17 mouse cellular contexts compared by ENCODE assay signal in genomic region chr9:34463666-34464065, GRCm38 (mm10). TPM values are rescaled to one million over a fixed set of nuclear protein-coding genes. Genes with fewer than 3 reads are reported as not detected.
"Had no signal": no experiment of that assay in that cellular context is flagged by ENCODE, and none has a peak within 500 bp of the region (broad histone marks: within the 10 kb centered on the region; RNA-seq: fewer than 3 reads in every experiment).

No protein-coding gene starts in this region.

- H3K4me2 ChIP-seq: limb, embryonic 12.5 days; liver, embryonic 13.5 days; midbrain, embryonic 11.5 days; midbrain, embryonic 15.5 days; neural tube, embryonic 13.5 days had no signal

- H3K27me3 ChIP-seq: limb, embryonic 12.5 days; liver, embryonic 13.5 days; megakaryocyte, embryonic 14.5 days; neural tube, embryonic 13.5 days had no signal

- H3K36me3 ChIP-seq: limb, embryonic 12.5 days; liver, embryonic 13.5 days; midbrain, embryonic 15.5 days; neural tube, embryonic 13.5 days had no signal

- H3K9me3 ChIP-seq: limb, embryonic 12.5 days; liver, embryonic 13.5 days; megakaryocyte, embryonic 14.5 days; midbrain, embryonic 15.5 days; neural tube, embryonic 13.5 days had no signal

- ATAC-seq: liver, postnatal 0 days; lung, postnatal 0 days; midbrain, embryonic 15.5 days had no signal

- H3K27ac ChIP-seq: kidney, postnatal 0 days; limb, embryonic 12.5 days; liver, embryonic 13.5 days; macrophage; midbrain, embryonic 15.5 days; neural tube, embryonic 13.5 days had no signal

- H3K9ac ChIP-seq: limb, embryonic 12.5 days; liver, embryonic 13.5 days; liver, postnatal 0 days; midbrain, embryonic 15.5 days; neural tube, embryonic 13.5 days had no signal

- H3K4me1 ChIP-seq: limb, embryonic 12.5 days; liver, embryonic 13.5 days; megakaryocyte, embryonic 14.5 days; midbrain, embryonic 15.5 days; neural tube, embryonic 13.5 days had no signal

- DNase-seq: kidney, adult 18-20 months; liver; liver, embryonic 13.5 days; liver, postnatal 0 days; retina, postnatal 1 day; right cerebral cortex, postnatal 4 days; spleen, adult 18-20 months; thymus, adult 18-20 months; thymus, postnatal 14 days had no signal

- H3K4me3 ChIP-seq: limb, embryonic 12.5 days; liver, embryonic 13.5 days; megakaryocyte, embryonic 14.5 days; midbrain, embryonic 15.5 days; neural tube, embryonic 13.5 days had no signal

RNA-seq across cellular contexts. Expression of gene Kirrel3, which starts 22.0 kb away (rescaled TPM):
- polyA plus RNA-seq: macrophage had no signal
